Mouse (Mus musculus) ES-E14 (cell line): ENCODE measurements around the gene Lrrc17.

ENCODE experiments used
- CHD2 ChIP-seq: IDR thresholded peaks from 2 replicates; pipeline ENCODE4 v1.6.1; 2014; ENCODE audit warnings: mild to moderate bottlenecking, low read depth, low read length, inconsistent platforms
- HCFC1 ChIP-seq: IDR thresholded peaks from 2 replicates; pipeline ENCODE4 v1.6.1; 2012; ENCODE audit warnings: low read length, inconsistent platforms, borderline replicate concordance; ENCODE audit not compliant: insufficient read depth
- MAFK ChIP-seq: IDR thresholded peaks from 2 replicates; pipeline ENCODE4 v1.6.1; 2014; ENCODE audit warnings: mild to moderate bottlenecking, low read depth, low read length, inconsistent platforms; ENCODE audit not compliant: insufficient read depth
- ZC3H11A ChIP-seq: IDR thresholded peaks from 2 replicates; pipeline ENCODE4 v1.6.1; 2012; ENCODE audit warnings: low read depth, mild to moderate bottlenecking, inconsistent platforms, low read length, borderline replicate concordance
- ZNF384 ChIP-seq: IDR thresholded peaks from 2 replicates; pipeline ENCODE4 v1.6.1; 2012; ENCODE audit warnings: low read depth, low read length, inconsistent platforms

DNA sequence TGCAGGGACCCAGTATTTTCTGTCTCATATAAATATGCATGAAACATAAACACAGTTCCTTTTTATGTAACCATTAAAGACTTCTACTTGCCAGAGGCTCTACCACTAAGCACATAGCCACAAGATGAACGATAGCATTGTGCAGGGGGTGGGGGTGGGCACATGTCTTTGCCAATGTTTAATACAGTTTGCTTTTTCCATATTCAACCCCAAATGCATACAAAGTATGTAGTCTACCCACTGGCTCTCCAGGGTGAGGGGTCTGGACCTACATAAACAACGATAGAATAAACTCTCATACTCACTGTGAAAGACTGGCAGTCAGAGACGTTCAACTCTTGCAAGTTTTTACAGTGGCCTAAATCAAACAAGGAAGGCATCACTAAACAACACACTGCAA is 13.1 kb downstream of the Lrrc17 start:
- TF ChIP-seq CHD2 (no peak), HCFC1 (no peak), MAFK (no peak), ZNF384 (no peak), ZC3H11A (no peak)
